Mouse (Mus musculus) B cell, adult 2 months (primary cell): ENCODE results near the gene Nup107.

Source experiments
- DNase-seq, 2 experiments: peaks; one replicate each; pipeline ENCODE4 v3.0.0; 2022

Nup107 gene

DNA sequence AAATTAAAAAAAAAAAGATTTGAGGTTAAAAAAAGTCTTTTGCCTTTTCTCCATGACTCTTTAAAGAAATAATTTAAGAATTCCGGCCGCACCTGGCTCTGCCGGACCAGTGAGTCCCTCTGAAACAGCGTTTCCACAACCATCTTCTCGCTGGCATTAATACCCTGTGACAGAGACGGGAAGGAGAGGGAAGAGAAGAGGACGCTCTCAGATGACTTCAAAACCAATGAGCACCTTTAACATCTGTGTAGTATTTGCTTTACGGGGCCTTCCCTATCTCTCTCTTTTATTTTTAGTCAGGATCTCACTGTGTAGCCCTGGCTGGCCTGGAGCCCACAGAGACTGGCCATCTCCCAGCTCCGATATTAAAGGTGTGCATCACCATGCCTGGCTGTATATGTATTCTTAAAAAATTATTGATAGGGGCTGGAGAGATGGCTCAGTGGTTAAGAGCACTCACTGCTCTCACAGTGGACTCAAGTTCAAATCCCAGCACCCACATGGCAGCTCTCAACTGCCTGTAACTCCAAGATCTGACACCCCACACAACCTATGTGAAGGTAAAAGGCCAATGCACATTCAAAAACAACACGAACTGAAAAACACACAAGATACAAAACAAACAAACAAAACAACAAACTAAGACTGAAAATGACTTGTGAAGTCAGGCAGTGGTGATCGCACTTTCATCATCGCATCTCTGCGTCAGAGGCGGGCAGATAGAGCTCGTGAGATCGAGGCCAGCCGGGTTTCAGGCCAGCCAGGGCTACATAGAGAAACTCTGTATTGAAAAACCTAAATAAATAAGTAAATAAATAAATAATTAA, 14.8 kb downstream of the Nup107 start:
- DNase-seq, result no peak

GRCm38 (mm10) chr10:117777103-117777470, 15.4 kb downstream of the Nup107 start:
- no peak for DNase-seq

DNA sequence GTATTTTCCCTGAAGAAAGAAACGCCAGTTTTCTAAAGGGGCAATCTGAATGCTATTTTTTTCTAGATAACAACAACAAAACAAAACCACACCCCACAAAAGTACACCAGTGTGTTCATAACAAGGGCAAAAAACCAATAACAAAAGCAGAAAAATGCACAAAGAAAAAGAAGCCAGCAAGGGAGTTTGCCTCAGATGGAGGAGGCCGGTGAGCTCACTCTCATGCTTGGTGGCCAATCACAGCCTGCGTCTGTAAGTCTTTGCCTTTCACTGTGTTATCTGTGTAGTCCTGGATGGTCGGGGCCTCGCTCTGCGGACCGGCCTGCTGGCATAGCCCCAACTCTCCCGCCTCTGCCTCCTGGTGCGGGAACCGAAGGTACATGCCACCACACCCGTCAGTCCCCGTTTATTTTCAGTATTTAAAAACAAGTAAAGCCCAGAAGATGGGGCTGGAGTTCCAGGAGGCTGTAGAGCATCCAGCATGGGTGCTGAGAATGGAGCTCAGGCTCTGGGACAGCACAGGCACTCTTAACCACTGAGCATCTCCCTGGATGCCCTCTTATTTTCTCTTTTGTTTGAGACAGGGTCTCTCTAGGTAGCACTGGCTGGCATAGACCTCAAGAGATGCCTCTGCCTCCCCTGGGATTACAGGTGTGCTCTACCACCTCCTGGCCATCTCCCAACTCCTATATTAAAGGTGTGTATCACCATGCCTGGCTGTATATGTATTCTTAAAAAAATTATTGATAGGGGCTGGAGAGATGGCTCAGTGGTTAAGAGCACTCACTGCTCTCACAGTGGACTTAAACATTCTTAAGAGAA, 16.0 kb downstream of the Nup107 start:
- no peak for DNase-seq

DNA sequence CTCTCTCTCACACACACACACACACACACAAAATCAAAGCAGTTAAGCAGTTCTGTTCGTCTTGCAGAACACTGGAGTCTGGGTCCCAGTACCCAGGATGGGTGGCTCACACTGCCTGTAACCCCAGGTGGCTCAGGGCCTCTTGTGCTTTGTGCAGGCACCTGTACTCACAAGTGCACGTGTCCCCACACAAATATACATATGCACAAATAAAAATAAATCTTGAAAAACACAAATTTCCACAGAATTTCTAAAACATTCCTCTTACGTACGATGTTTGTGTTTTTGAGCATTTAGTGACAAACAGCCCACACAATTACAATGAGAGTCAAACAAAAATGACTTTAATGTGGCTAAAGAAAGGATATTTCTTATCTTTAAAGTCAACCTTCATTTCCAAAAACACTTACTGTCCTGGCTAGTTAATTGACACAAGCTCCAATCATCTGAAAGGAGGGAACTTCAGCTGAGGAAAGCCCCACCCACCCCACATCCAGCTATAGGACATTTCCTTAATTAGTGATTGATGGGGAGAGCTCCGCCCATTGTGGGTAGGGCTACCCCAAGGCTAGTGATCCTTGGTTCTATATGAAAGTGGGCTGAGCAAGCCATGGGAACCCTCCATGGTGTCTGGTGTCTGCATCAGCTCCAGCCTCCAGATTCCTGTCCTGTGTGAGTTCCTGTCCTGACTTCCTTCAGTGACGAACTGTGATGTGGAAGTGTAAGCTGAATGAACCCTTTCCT, 16.9 kb downstream of the Nup107 start:
- DNase-seq, result no peak

DNA sequence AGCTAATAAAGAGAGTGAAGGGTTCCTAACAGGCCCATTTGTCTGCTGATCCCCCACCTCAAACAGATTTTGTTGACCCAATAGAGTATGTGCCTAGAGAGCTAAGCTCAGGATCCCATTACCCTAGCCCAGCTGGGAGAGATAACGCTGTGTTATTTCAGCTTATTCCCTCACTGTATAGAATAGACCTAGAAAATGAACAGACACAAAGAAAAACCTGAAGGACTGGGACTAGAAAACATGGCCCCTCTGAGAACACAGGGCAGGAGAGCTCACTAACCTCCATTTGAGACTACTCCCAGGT, 17.7 kb downstream of the Nup107 start:
- no peak for DNase-seq

- DNase-seq, result no peak
Measured at GRCm38 (mm10) chr10:117774011-117774816, 18.3 kb downstream of the Nup107 start.

GRCm38 (mm10) chr10:117773106-117773720, 19.3 kb downstream of the Nup107 start:
- DNase-seq, result no peak

- no peak for DNase-seq
Measured at GRCm38 (mm10) chr10:117772364-117773105, 20.0 kb downstream of the Nup107 start.

DNA sequence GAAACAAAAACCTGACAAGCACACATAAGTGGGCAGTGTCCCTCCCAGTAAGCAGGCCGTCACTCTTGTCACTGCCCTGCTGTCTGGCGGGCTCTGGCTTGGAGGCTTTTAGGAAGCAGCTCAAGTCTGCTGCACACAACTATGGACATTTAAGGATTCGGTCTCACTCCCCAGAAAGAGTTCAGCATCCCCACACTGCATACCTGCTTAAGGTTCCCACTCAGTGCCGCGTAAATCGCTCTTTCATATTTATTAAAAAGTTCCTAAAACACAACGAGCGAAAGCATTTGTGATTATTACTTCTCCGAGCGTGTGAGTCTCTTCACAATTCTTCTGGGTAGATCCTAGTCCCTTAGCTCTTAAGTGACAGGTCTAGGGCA, 21.4 kb downstream of the Nup107 start:
- no peak for DNase-seq

- DNase-seq, result no peak
Measured at GRCm38 (mm10) chr10:117770286-117771130, 22.0 kb downstream of the Nup107 start.

GRCm38 (mm10) chr10:117769541-117770285, 22.8 kb downstream of the Nup107 start:
- DNase-seq, result no peak

DNA sequence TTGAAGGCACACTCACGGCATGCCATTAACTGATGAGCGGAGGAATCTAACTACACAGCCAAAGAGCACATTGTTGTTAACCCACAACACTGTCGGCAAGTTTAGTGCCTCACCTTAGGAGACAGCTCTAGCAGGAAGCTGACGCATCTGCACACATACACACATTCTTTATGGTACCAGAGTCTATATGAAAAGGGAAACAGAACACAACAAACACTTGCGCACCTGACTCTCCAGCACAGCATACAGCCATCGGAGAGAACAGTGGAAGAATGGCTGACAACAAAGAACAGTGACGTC, 24.4 kb downstream of the Nup107 start:
- no peak for DNase-seq

DNA sequence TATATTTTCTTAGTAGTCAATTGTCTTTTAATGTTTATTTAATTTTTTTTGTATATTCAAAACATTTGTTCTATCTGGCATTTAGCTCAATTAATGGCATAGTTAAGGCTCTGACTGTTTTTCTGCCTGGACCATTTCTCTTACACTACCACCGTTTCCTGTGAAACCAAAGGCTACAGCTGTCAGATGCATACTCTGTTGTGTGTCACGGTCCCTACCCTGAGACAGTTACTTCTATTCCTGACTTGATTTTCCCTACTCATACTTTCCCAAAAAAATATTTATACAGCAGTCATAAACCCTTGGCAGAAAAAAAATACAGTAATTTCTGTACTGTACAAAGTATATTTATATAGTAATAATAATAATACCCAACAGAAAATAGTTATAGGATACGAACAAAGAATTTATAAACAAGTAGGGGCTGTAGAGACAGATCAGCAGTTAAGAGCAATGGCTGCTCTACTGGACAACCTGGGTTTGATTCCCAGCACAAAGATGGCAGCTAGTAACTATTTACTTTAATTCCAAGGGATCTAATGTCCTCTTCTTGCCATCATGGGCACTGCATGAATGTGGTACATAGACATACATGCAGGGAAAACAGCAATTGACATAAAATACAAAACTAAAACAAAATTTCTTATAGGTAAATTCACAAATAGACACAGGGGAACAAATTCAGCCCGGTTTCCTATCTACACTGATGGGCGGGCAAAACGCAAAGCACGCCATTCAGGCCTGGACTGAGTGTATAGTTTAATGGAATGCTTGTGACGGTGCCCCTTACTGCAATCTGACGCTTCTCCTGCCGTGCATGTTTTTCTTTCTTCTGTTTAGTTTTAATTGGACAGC, 25.0 kb downstream of the Nup107 start:
- DNase-seq, result no peak

GRCm38 (mm10) chr10:117766896-117767160, 25.7 kb downstream of the Nup107 start:
- no peak for DNase-seq

- DNase-seq, result no peak
Measured at GRCm38 (mm10) chr10:117766111-117766895, 26.2 kb downstream of the Nup107 start.

- no peak for DNase-seq
Measured at GRCm38 (mm10) chr10:117765116-117765894, 27.2 kb downstream of the Nup107 start.

DNA sequence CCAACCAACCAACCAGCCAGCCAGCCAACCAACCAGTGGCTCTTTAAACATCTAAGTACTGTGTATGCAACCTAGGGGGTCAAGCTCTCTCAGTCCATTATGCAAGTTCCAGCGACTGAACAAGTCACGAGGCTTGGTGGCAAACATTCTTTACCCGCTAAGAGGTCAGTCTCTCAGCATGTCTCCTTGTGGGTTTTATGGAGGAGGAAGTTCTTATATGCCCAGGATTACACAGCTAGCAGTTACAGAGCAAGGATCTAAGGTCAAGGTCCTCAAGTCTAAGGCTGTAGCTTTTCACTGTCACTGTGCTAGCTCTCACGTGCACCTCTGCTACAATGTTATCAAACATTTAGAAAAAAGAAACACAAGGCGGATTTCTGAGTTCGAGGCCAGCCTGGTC, 27.9 kb downstream of the Nup107 start:
- no peak for DNase-seq
